Mouse (Mus musculus): ENCODE results near the gene Cpvl. TPM values are rescaled to one million over a fixed set of nuclear protein-coding genes. Genes with fewer than 3 reads are reported as not detected.
A peak's percentile ranks its signal among the peaks of the same experiment; 100 is the strongest.

Cpvl gene
- polyA plus RNA-seq, 1 experiment from 2014 or later: 0.18 TPM

DNA sequence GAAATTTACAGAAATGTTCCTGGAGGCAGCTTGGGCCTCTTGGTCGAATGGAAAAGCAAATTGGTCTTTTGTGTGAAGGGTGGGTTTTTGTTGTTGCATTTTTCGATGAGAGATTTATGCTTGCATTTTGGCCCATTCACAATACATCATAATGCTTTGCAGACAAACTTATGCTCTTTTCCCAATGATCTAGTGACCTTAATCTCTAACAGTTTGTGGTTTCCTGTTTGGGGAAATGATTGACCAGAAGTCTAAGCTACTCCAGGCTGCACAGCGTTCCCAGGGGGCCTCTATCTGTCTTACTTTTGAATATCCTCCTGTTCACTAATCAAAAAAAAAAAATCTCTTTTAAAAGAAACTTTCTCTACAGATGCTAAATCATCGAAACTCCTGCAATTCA, 71.6 kb downstream of the Cpvl start:
- Histone ChIP-seq H3K4me3 (ENCODE audit: low read depth, low read length) (no peak overlapping the region), H3K4me2 (ENCODE audit: low read depth, low read length) (no peak overlapping the region), H3K27ac (replicated peaks; ENCODE audit: low read depth, low read length) (no peak overlapping the region), H3K9me3 (replicated peaks; ENCODE audit: control insufficient read depth, low read length) (no peaks in the 10 kb centered on the region), H3K9ac (replicated peaks; ENCODE audit: low read length) (no peak overlapping the region), H3K36me3 (replicated peaks; ENCODE audit: control insufficient read depth, insufficient read depth, low read depth, low read length) (no peaks in the 10 kb centered on the region), H3K27me3 (ENCODE audit: control insufficient read depth, insufficient read depth, low read length) (no peaks in the 10 kb centered on the region), H3K4me1 (ENCODE audit: control insufficient read depth, insufficient read depth, low read length) (no peaks in the 10 kb centered on the region)
- WGBS: 58% methylated on average over 4 of the region's 4 CpGs
- DNase-seq (ENCODE audit: low spot score): no peak
- ATAC-seq (replicated peaks; ENCODE audit: insufficient number of reproducible peaks, low FRiP score, low TSS enrichment, low read depth): no peak

DNA sequence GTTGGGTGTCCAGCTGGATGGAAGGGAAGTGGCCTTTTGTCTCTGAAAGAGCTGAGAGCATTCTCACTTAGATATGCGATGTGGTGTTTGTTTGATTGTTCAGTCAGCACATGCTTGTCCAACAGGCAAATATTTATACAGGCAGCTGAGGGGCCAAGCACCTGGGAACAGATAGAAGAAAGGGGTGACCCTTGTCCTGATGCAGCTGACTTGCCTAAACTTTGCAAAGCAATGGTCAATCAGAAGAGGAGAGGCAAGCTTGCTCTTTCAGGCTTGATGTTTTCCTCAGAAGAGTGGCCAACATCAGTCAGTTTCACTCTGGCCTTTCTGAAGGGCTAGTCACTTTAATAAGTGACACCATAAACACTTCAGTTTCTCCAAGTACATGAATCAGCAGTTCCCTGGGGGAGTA, 72.4 kb downstream of the Cpvl start:
- Histone ChIP-seq H3K27me3 (ENCODE audit: control insufficient read depth, insufficient read depth, low read length) (no peaks in the 10 kb centered on the region), H3K4me1 (ENCODE audit: control insufficient read depth, insufficient read depth, low read length) (no peaks in the 10 kb centered on the region), H3K36me3 (replicated peaks; ENCODE audit: control insufficient read depth, insufficient read depth, low read depth, low read length) (no peaks in the 10 kb centered on the region), H3K4me3 (ENCODE audit: low read depth, low read length) (no peak overlapping the region), H3K4me2 (ENCODE audit: low read depth, low read length) (no peak overlapping the region), H3K9ac (replicated peaks; ENCODE audit: low read length) (no peak overlapping the region), H3K9me3 (replicated peaks; ENCODE audit: control insufficient read depth, low read length) (no peaks in the 10 kb centered on the region), H3K27ac (replicated peaks; ENCODE audit: low read depth, low read length) (no peak overlapping the region)
- no peak for DNase-seq (ENCODE audit: low spot score)
- no peak for ATAC-seq (replicated peaks; ENCODE audit: insufficient number of reproducible peaks, low FRiP score, low TSS enrichment, low read depth)
- WGBS: 51% methylated on average over 1 of the region's 1 CpGs

DNA sequence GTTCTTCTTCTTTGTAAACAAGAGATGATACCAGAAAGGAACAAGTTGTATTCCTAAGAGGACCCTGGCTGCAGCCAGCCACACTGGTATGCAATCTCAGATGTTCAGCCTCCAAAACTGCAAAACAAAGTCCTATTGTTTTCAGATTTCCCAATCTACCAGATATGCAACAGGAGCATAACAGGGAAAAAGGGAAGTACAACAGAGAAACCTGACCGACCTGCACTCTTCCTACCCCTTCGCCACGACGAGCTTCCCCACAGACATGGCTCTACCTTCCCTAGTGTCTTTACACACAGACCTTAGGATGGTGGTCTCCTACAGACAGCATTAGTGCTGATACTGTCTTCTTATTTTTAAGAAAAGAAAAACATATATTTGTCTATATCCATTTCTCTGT, 72.9 kb downstream of the Cpvl start:
- H3K36me3 ChIP-seq (replicated peaks; ENCODE audit: control insufficient read depth, insufficient read depth, low read depth, low read length): no peaks in the 10 kb centered on the region
- whole genome bisulfite sequencing: 82% methylated on average over 4 of the region's 4 CpGs
- no peak overlapping the region for H3K9ac ChIP-seq (replicated peaks; ENCODE audit: low read length)
- H3K27ac ChIP-seq (replicated peaks; ENCODE audit: low read depth, low read length): no peak overlapping the region
- H3K9me3 ChIP-seq (replicated peaks; ENCODE audit: control insufficient read depth, low read length): no peaks in the 10 kb centered on the region
- ATAC-seq (replicated peaks; ENCODE audit: insufficient number of reproducible peaks, low FRiP score, low TSS enrichment, low read depth) (no peak), DNase-seq (ENCODE audit: low spot score) (no peak)
- no peaks in the 10 kb centered on the region for H3K27me3 ChIP-seq (ENCODE audit: control insufficient read depth, insufficient read depth, low read length)
- no peak overlapping the region for H3K4me2 ChIP-seq (ENCODE audit: low read depth, low read length)
- H3K4me1 ChIP-seq (ENCODE audit: control insufficient read depth, insufficient read depth, low read length): no peaks in the 10 kb centered on the region
- H3K4me3 ChIP-seq (ENCODE audit: low read depth, low read length): no peak overlapping the region

DNA sequence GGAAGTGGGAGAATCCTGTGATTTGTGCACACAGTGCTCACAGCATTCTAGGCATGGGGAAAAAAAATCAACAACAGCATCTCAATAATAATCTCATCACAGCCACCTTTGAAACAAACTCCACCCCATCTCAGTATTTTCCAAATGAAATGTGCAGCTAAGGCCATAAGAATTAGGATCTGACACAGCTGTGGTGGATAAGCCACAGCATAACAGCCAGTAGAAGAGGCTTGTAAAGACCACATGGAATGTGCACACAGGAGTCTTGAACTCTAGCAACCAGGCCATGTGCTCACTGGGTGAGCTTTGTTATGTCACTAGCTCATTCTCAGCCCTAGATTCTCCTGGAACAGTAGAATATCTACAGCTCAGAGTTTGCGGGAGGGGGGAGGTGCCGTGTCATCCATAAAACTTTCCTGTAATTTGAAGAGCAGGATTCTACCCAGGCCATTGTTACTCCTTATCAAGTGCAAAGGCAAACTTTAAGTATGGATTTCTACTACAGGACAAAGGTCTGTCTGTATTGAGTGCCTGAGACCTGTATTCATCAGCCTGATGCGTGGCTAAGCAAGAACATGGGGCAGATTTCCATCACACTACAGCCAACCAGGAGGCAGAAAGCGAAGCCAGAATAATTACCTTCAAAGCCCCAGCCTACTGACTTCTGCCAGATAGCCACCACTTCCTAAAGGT, 73.6 kb downstream of the Cpvl start:
- Histone ChIP-seq H3K27me3 (ENCODE audit: control insufficient read depth, insufficient read depth, low read length) (no peaks in the 10 kb centered on the region), H3K4me3 (ENCODE audit: low read depth, low read length) (no peak overlapping the region), H3K4me1 (ENCODE audit: control insufficient read depth, insufficient read depth, low read length) (no peaks in the 10 kb centered on the region), H3K4me2 (ENCODE audit: low read depth, low read length) (no peak overlapping the region), H3K27ac (replicated peaks; ENCODE audit: low read depth, low read length) (no peak overlapping the region), H3K9ac (replicated peaks; ENCODE audit: low read length) (no peak overlapping the region), H3K36me3 (replicated peaks; ENCODE audit: control insufficient read depth, insufficient read depth, low read depth, low read length) (no peaks in the 10 kb centered on the region), H3K9me3 (replicated peaks; ENCODE audit: control insufficient read depth, low read length) (no peaks in the 10 kb centered on the region)
- no peak for ATAC-seq (replicated peaks; ENCODE audit: insufficient number of reproducible peaks, low FRiP score, low TSS enrichment, low read depth)
- DNase-seq (ENCODE audit: low spot score): no peak
- WGBS: 87% methylated on average over 4 of the region's 4 CpGs

DNA sequence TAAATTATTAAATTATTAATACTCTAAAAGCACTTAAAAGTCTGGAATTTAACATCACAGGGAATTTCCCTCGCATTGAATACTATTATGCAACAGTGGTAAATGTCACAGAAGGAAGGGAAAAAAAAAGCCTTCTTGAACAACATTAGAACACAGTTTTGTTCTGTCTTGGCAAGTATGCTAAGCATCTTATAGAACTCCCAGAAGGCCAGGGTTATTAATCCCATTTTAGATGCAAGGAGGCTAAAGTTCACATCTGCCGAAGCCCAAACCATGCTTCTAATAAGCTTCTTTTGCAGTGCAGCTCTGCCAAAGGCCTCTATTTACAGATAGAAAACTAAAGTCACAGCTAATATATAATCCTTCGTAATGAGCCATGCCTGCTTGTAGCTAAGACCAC, 74.3 kb downstream of the Cpvl start:
- H3K4me3 ChIP-seq (ENCODE audit: low read depth, low read length): no peak overlapping the region
- no peak overlapping the region for H3K9ac ChIP-seq (replicated peaks; ENCODE audit: low read length)
- no peaks in the 10 kb centered on the region for H3K9me3 ChIP-seq (replicated peaks; ENCODE audit: control insufficient read depth, low read length)
- H3K27me3 ChIP-seq (ENCODE audit: control insufficient read depth, insufficient read depth, low read length): no peaks in the 10 kb centered on the region
- H3K4me1 ChIP-seq (ENCODE audit: control insufficient read depth, insufficient read depth, low read length): no peaks in the 10 kb centered on the region
- 53% methylated on average over 3 of the region's 3 CpGs for WGBS
- H3K36me3 ChIP-seq (replicated peaks; ENCODE audit: control insufficient read depth, insufficient read depth, low read depth, low read length): no peaks in the 10 kb centered on the region
- peak; percentile 33 for DNase-seq (ENCODE audit: low spot score)
- no peak overlapping the region for H3K27ac ChIP-seq (replicated peaks; ENCODE audit: low read depth, low read length)
- no peak for ATAC-seq (replicated peaks; ENCODE audit: insufficient number of reproducible peaks, low FRiP score, low TSS enrichment, low read depth)
- H3K4me2 ChIP-seq (ENCODE audit: low read depth, low read length): no peak overlapping the region

DNA sequence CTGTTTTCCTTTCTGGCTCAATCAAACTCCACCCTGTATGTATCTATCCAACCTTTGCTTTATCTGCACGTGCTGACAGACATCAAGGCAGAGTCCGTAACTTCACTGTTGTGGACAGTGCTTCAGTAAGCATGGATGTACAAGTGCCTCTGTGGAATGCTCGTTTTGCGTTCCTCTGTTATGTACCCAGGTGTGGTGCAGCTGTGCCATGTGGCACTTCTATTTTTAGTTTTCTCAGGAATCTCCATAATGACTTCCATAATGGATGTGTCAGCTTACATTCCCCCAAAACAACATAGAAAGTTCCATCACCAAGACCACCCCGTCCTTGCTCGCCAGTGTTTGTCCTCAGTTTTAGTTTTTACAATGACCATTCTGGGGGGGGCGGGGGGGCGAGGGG, 76.7 kb downstream of the Cpvl start:
- Histone ChIP-seq H3K4me1 (ENCODE audit: control insufficient read depth, insufficient read depth, low read length) (no peaks in the 10 kb centered on the region), H3K4me3 (ENCODE audit: low read depth, low read length) (no peak overlapping the region), H3K9ac (replicated peaks; ENCODE audit: low read length) (no peak overlapping the region), H3K9me3 (replicated peaks; ENCODE audit: control insufficient read depth, low read length) (no peaks in the 10 kb centered on the region), H3K27me3 (ENCODE audit: control insufficient read depth, insufficient read depth, low read length) (no peaks in the 10 kb centered on the region), H3K4me2 (ENCODE audit: low read depth, low read length) (no peak overlapping the region), H3K36me3 (replicated peaks; ENCODE audit: control insufficient read depth, insufficient read depth, low read depth, low read length) (no peaks in the 10 kb centered on the region), H3K27ac (replicated peaks; ENCODE audit: low read depth, low read length) (no peak overlapping the region)
- DNase-seq (ENCODE audit: low spot score): peak; percentile 63
- ATAC-seq (replicated peaks; ENCODE audit: insufficient number of reproducible peaks, low FRiP score, low TSS enrichment, low read depth): no peak
- 48% methylated on average over 8 of the region's 8 CpGs for WGBS

DNA sequence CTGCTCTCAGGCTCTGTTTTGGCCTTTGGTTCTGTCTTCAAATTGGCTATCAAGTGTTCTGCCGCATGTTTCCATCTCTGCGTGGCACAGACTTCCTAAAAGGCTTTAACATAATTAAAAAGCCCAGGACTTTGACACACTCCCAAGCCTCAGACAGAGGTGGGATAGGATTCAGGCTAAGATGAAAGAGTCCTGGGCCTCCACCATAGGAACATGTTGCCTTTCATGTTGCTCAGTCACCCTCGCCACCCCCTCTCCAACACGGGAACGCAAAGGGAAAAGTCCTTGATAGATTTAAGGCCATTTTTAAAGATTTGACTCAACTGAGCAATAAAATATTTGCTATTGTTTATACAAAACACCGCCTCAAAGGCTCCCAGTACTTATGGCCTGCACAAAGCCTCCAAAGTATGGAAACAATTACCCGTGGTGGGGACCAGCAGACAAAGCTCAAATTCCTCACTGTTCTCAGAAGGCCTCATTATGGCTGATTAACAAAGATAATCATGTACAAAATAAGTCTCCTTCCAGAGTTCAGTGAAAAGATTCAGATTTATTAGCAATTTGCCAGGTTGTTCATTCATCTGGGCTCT, 80.5 kb downstream of the Cpvl start:
- WGBS: 36% methylated on average over 7 of the region's 7 CpGs
- no peak for ATAC-seq (replicated peaks; ENCODE audit: insufficient number of reproducible peaks, low FRiP score, low TSS enrichment, low read depth)
- H3K36me3 ChIP-seq (replicated peaks; ENCODE audit: control insufficient read depth, insufficient read depth, low read depth, low read length): no peaks in the 10 kb centered on the region
- H3K4me1 ChIP-seq (ENCODE audit: control insufficient read depth, insufficient read depth, low read length): no peaks in the 10 kb centered on the region
- peak overlapping the region; percentile 65 for H3K27ac ChIP-seq (replicated peaks; ENCODE audit: low read depth, low read length)
- no peaks in the 10 kb centered on the region for H3K27me3 ChIP-seq (ENCODE audit: control insufficient read depth, insufficient read depth, low read length)
- no peak overlapping the region for H3K4me2 ChIP-seq (ENCODE audit: low read depth, low read length)
- no peaks in the 10 kb centered on the region for H3K9me3 ChIP-seq (replicated peaks; ENCODE audit: control insufficient read depth, low read length)
- no peak overlapping the region for H3K9ac ChIP-seq (replicated peaks; ENCODE audit: low read length)
- H3K4me3 ChIP-seq (ENCODE audit: low read depth, low read length): no peak overlapping the region
- peak; percentile 72 for DNase-seq (ENCODE audit: low spot score)

DNA sequence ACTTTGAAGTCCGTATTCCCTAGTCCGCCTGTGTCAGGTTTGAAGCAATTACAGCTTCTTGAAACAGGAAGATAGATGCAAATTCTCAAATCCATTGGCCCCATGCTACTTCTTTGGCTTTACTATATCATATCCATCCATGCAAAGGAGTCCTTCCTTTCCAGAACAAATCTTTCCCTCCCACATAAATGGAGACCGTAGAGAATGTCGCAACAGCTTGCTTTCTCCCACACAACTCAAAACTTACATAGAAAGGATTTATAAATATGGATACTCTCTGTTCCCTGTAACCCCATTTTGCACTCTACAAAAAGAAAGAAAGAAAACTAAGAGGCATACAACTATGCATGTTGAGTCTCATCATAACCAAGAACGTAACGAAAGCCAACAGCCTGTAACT, 81.3 kb downstream of the Cpvl start:
- no peaks in the 10 kb centered on the region for H3K9me3 ChIP-seq (replicated peaks; ENCODE audit: control insufficient read depth, low read length)
- 86% methylated on average over 6 of the region's 6 CpGs for WGBS
- no peak overlapping the region for H3K27ac ChIP-seq (replicated peaks; ENCODE audit: low read depth, low read length)
- no peaks in the 10 kb centered on the region for H3K4me1 ChIP-seq (ENCODE audit: control insufficient read depth, insufficient read depth, low read length)
- DNase-seq (ENCODE audit: low spot score): no peak
- no peak overlapping the region for H3K4me3 ChIP-seq (ENCODE audit: low read depth, low read length)
- ATAC-seq (replicated peaks; ENCODE audit: insufficient number of reproducible peaks, low FRiP score, low TSS enrichment, low read depth): no peak
- no peak overlapping the region for H3K4me2 ChIP-seq (ENCODE audit: low read depth, low read length)
- no peaks in the 10 kb centered on the region for H3K27me3 ChIP-seq (ENCODE audit: control insufficient read depth, insufficient read depth, low read length)
- H3K9ac ChIP-seq (replicated peaks; ENCODE audit: low read length): no peak overlapping the region
- no peaks in the 10 kb centered on the region for H3K36me3 ChIP-seq (replicated peaks; ENCODE audit: control insufficient read depth, insufficient read depth, low read depth, low read length)
